Mouse (Mus musculus): Measurements from ENCODE around the gene Mxi1. TPM values are rescaled to one million over a fixed set of nuclear protein-coding genes. Genes with fewer than 3 reads are reported as not detected.

Mxi1 gene
- polyA plus RNA-seq, 1 experiment = 10.5 TPM

DNA sequence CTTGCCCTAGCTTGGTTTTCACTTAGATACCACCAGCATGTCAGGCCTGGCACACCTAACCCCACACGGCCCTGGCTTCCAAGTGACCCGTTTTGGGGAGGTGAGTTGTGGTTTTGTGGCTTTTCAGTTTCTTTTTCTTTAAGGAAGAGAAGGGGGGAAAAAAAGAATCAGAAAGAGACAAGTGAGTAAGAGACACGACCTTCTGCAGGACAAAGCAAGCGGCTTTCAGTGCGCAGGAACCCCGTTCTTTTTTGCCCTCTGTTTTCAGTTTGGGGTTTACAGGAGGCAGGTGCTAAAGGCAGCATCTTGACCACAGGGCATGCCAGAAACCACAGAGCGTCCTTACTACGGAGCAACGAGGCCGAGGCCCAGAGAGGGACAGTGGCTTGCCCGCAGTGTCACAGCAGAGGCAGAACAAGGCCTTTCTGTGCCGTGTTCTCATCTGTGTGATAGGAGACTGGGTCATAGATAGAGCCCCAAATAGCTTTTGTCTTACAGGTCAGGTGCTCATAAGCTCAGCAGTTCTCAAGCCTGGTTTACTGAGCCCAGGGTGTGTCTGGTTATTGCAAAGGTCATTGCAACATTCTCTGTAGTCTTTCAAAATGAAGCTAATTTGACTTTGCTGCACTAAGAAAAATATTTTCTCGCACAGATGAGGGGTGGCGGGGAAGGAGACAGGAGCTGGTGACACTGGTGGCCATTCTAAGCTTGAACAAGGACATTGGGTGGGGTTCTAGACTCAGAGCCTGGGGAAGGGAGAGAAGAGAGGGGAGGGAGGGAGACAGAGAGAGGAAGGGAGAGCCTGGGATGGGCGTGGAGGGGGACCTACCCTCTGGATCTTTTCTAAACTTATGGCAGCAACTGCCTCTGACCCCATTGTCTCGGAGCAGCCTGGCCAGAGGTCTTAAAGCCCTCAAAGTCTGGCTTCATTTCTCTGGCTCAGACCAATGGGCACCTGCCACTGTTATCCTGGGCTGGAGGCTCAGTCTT, 8.1 kb downstream of the Mxi1 start:
- H3K4me3 ChIP-seq (ENCODE audit: insufficient read depth, poor library complexity, severe bottlenecking) = no peak overlapping the region
- peaks cover 3% of the 10 kb centered on the region for H3K79me3 ChIP-seq (ENCODE audit: low read depth)
- no peaks in the 10 kb centered on the region for H3K27me3 ChIP-seq (ENCODE audit: control insufficient read depth, insufficient read depth, insufficient read length)
- TF ChIP-seq CTCF (IDR thresholded peaks at IDR 0.05; ENCODE audit: control insufficient read depth, insufficient read depth, insufficient read length) = no peak
- no peak for TF ChIP-seq MYOG (IDR thresholded peaks at IDR 0.05; ENCODE audit: control insufficient read depth, extremely low read depth, insufficient read length)
- TF ChIP-seq MYOD1 (IDR thresholded peaks at IDR 0.05; ENCODE audit: control insufficient read depth, insufficient read length, low read depth) = no peak
- no peak for TF ChIP-seq MAX (IDR thresholded peaks at IDR 0.05)
- no peak for TF ChIP-seq CEBPB (IDR thresholded peaks at IDR 0.05; ENCODE audit: low read depth)
- no peak for TF ChIP-seq FOSL1 (IDR thresholded peaks at IDR 0.05; ENCODE audit: insufficient read depth, low read length, poor library complexity, severe bottlenecking)
- no peak for TF ChIP-seq USF1 (IDR thresholded peaks at IDR 0.05; ENCODE audit: low read depth)
- no peak overlapping the region for H3ac ChIP-seq (ENCODE audit: control insufficient read depth, insufficient read length, low read depth)
- no peaks in the 10 kb centered on the region for H3K36me3 ChIP-seq (ENCODE audit: control insufficient read depth, insufficient read depth)
- H3K79me2 ChIP-seq (ENCODE audit: control insufficient read depth, insufficient read depth) = no peaks in the 10 kb centered on the region

DNA sequence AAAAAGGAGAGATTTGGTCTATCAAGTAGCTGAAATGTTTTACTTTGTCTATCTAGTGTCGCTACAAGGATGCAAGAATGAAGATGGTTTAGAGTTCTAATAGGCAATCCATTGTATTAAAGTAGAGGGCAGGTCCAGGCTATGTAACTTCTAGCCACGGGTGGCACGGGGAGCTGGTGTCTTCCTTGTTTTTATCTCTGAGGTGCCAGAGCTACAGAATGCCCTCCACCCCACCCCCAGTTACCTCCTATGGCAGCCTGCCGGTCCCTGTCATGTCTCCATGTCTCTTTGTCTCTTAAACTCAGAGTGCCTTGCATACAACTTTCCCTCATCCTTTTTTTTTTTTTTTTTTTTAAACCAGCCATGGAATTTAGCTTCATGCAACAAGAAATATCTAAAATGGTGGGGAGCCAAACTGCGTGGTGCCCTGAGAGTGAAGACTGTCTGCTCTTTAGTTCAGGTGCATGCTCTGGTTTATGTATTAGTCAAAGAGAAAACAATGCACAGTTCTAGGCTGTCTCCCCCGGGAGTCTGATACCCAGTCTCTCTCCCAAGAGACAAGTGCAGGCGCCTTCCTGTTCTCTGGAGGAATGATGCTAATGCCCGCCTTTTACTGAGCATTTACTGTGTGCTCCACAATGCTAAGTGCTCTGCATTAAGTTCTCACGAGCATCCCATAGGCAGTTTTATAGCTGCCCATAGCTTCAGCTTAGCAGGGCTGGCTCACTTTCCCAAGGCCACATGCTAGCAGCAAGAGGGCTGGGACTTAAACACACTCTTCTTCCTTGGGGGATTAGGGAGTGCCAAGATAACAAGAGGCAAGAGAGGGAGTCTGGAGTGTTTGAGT, 10.2 kb downstream of the Mxi1 start:
- H3K79me3 ChIP-seq (ENCODE audit: low read depth) = peaks cover 3% of the 10 kb centered on the region
- no peak overlapping the region for H3K4me3 ChIP-seq (ENCODE audit: insufficient read depth, poor library complexity, severe bottlenecking)
- TF ChIP-seq CEBPB (IDR thresholded peaks at IDR 0.05; ENCODE audit: low read depth) (no peak), MAX (IDR thresholded peaks at IDR 0.05) (no peak), MYOG (IDR thresholded peaks at IDR 0.05; ENCODE audit: control insufficient read depth, extremely low read depth, insufficient read length) (no peak), MYOD1 (IDR thresholded peaks at IDR 0.05; ENCODE audit: control insufficient read depth, insufficient read length, low read depth) (no peak), USF1 (IDR thresholded peaks at IDR 0.05; ENCODE audit: low read depth) (no peak), CTCF (IDR thresholded peaks at IDR 0.05; ENCODE audit: control insufficient read depth, insufficient read depth, insufficient read length) (no peak), FOSL1 (IDR thresholded peaks at IDR 0.05; ENCODE audit: insufficient read depth, low read length, poor library complexity, severe bottlenecking) (no peak)
- H3K27me3 ChIP-seq (ENCODE audit: control insufficient read depth, insufficient read depth, insufficient read length) = no peaks in the 10 kb centered on the region
- H3K79me2 ChIP-seq (ENCODE audit: control insufficient read depth, insufficient read depth) = no peaks in the 10 kb centered on the region
- no peaks in the 10 kb centered on the region for H3K36me3 ChIP-seq (ENCODE audit: control insufficient read depth, insufficient read depth)
- no peak overlapping the region for H3ac ChIP-seq (ENCODE audit: control insufficient read depth, insufficient read length, low read depth)

DNA sequence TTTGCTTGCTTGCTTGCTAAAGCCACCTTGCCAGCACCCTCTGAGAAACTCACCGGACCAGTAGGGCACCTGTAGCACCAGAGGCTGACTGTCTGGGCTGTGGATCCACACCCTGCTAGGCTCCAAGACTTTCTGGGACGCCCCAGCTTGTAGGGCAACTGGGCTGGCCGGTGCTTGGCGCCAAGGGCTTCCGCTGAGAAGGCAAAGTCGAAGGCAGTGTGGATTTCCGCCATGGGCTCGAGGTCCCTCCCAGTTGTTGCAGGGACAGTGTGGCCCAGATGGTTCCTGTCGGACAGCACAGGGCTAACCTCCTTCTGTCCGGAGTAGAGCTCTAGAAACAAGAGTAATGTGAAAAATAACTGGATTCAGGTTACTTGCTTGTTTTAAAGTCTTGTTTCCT, 11.0 kb downstream of the Mxi1 start:
- no peak for TF ChIP-seq MYOD1 (IDR thresholded peaks at IDR 0.05; ENCODE audit: control insufficient read depth, insufficient read length, low read depth)
- no peak for TF ChIP-seq MYOG (IDR thresholded peaks at IDR 0.05; ENCODE audit: control insufficient read depth, extremely low read depth, insufficient read length)
- no peak for TF ChIP-seq FOSL1 (IDR thresholded peaks at IDR 0.05; ENCODE audit: insufficient read depth, low read length, poor library complexity, severe bottlenecking)
- no peak for TF ChIP-seq MAX (IDR thresholded peaks at IDR 0.05)
- no peak for TF ChIP-seq CEBPB (IDR thresholded peaks at IDR 0.05; ENCODE audit: low read depth)
- no peak for TF ChIP-seq CTCF (IDR thresholded peaks at IDR 0.05; ENCODE audit: control insufficient read depth, insufficient read depth, insufficient read length)
- TF ChIP-seq USF1 (IDR thresholded peaks at IDR 0.05; ENCODE audit: low read depth) = no peak
- Histone ChIP-seq H3ac (ENCODE audit: control insufficient read depth, insufficient read length, low read depth) (no peak overlapping the region), H3K79me3 (ENCODE audit: low read depth) (no peaks in the 10 kb centered on the region), H3K36me3 (ENCODE audit: control insufficient read depth, insufficient read depth) (no peaks in the 10 kb centered on the region), H3K79me2 (ENCODE audit: control insufficient read depth, insufficient read depth) (no peaks in the 10 kb centered on the region), H3K27me3 (ENCODE audit: control insufficient read depth, insufficient read depth, insufficient read length) (no peaks in the 10 kb centered on the region), H3K4me3 (ENCODE audit: insufficient read depth, poor library complexity, severe bottlenecking) (no peak overlapping the region)

GRCm38 (mm10) chr19:53322438-53323048, 12.2 kb downstream of the Mxi1 start:
- Histone ChIP-seq H3K27me3 (ENCODE audit: control insufficient read depth, insufficient read depth, insufficient read length) (no peaks in the 10 kb centered on the region), H3ac (ENCODE audit: control insufficient read depth, insufficient read length, low read depth) (no peak overlapping the region), H3K79me2 (ENCODE audit: control insufficient read depth, insufficient read depth) (no peaks in the 10 kb centered on the region), H3K79me3 (ENCODE audit: low read depth) (peaks cover 1% of the 10 kb centered on the region), H3K36me3 (ENCODE audit: control insufficient read depth, insufficient read depth) (no peaks in the 10 kb centered on the region), H3K4me3 (ENCODE audit: insufficient read depth, poor library complexity, severe bottlenecking) (no peak overlapping the region)
- TF ChIP-seq MYOD1 (IDR thresholded peaks at IDR 0.05; ENCODE audit: control insufficient read depth, insufficient read length, low read depth) (no peak), CEBPB (IDR thresholded peaks at IDR 0.05; ENCODE audit: low read depth) (no peak), MYOG (IDR thresholded peaks at IDR 0.05; ENCODE audit: control insufficient read depth, extremely low read depth, insufficient read length) (no peak), FOSL1 (IDR thresholded peaks at IDR 0.05; ENCODE audit: insufficient read depth, low read length, poor library complexity, severe bottlenecking) (no peak), MAX (IDR thresholded peaks at IDR 0.05) (no peak), CTCF (IDR thresholded peaks at IDR 0.05; ENCODE audit: control insufficient read depth, insufficient read depth, insufficient read length) (no peak), USF1 (IDR thresholded peaks at IDR 0.05; ENCODE audit: low read depth) (no peak)

- no peak overlapping the region for H3ac ChIP-seq (ENCODE audit: control insufficient read depth, insufficient read length, low read depth)
Measured at GRCm38 (mm10) chr19:53324866-53325265, 14.5 kb downstream of the Mxi1 start.

More at GRCm38 (mm10) chr19:53324866-53325265, 14.5 kb downstream of the Mxi1 start:
- Histone ChIP-seq H3K4me3 (ENCODE audit: insufficient read depth, poor library complexity, severe bottlenecking) (no peak overlapping the region), H3K27me3 (ENCODE audit: control insufficient read depth, insufficient read depth, insufficient read length) (no peaks in the 10 kb centered on the region), H3K79me2 (ENCODE audit: control insufficient read depth, insufficient read depth) (no peaks in the 10 kb centered on the region), H3K79me3 (ENCODE audit: low read depth) (peaks cover 1% of the 10 kb centered on the region), H3K36me3 (ENCODE audit: control insufficient read depth, insufficient read depth) (no peaks in the 10 kb centered on the region)
- TF ChIP-seq FOSL1 (IDR thresholded peaks at IDR 0.05; ENCODE audit: insufficient read depth, low read length, poor library complexity, severe bottlenecking) (no peak), CTCF (IDR thresholded peaks at IDR 0.05; ENCODE audit: control insufficient read depth, insufficient read depth, insufficient read length) (no peak), MYOG (IDR thresholded peaks at IDR 0.05; ENCODE audit: control insufficient read depth, extremely low read depth, insufficient read length) (no peak), MAX (IDR thresholded peaks at IDR 0.05) (no peak), MYOD1 (IDR thresholded peaks at IDR 0.05; ENCODE audit: control insufficient read depth, insufficient read length, low read depth) (no peak), CEBPB (IDR thresholded peaks at IDR 0.05; ENCODE audit: low read depth) (no peak), USF1 (IDR thresholded peaks at IDR 0.05; ENCODE audit: low read depth) (no peak)
